In the genomic region with DNA sequence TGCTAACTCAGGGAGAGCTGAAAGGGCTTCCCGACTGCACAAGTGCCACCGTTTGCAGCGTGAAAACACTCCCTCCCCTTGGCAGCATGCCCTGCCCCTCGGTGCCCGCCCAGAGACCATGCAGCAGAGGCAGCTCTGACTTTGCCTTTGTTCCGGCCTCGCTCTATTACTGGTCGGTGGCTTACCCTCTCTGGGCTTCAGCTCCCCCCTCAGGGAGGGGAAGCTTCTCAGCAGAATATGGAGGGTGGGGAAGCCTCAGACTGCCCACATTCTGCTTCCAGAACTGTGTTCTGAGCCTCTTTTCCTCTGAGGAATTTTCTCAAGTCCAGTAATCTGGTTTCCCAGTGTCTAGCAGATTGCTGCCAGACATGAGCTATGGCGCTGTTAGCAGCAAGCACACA, we compare ENCODE assay signal across 8 mouse cellular contexts. TPM values are rescaled to one million over a fixed set of nuclear protein-coding genes. Genes with fewer than 3 reads are reported as not detected.
DNase-seq lines count a peak whose midpoint lies in the region; ATAC-seq and TF ChIP-seq lines count a peak whose summit lies in the region.

No protein-coding gene starts in this region.

- H3K27ac ChIP-seq in liver, adult 2 months (replicated peaks; ENCODE audit: insufficient read depth, low read depth, low read length) = no peak overlapping the region
- no peak overlapping the region for H3K27ac ChIP-seq in liver, embryonic 12.5 days
- peak overlapping the region; percentile 70 for H3K27ac ChIP-seq in intestine, embryonic 16.5 days (ENCODE audit: low read length)
- no peak overlapping the region for H3K27ac ChIP-seq in liver, embryonic 11.5 days (ENCODE audit: low read depth, low read length)

- no peaks in the 10 kb centered on the region for H3K27me3 ChIP-seq in liver, adult 2 months (ENCODE audit: control insufficient read depth, insufficient read depth, low read length)
- H3K27me3 ChIP-seq in liver, embryonic 12.5 days (replicated peaks) = no peaks in the 10 kb centered on the region
- H3K27me3 ChIP-seq in intestine, embryonic 16.5 days (replicated peaks; ENCODE audit: control insufficient read depth, insufficient read depth, low read length) = no peaks in the 10 kb centered on the region
- no peaks in the 10 kb centered on the region for H3K27me3 ChIP-seq in liver, embryonic 11.5 days (replicated peaks; ENCODE audit: control insufficient read depth, insufficient read depth, low read length)

- H3K4me3 ChIP-seq in liver, adult 2 months (ENCODE audit: insufficient read depth, low read depth, low read length) = peak overlapping the region; percentile 8; the same call in 1 of the 2 replicates
- no peak overlapping the region for H3K4me3 ChIP-seq in liver, embryonic 12.5 days
- no peak overlapping the region for H3K4me3 ChIP-seq in intestine, embryonic 16.5 days (ENCODE audit: low read length)
- no peak overlapping the region for H3K4me3 ChIP-seq in lung, adult 2 months (replicated peaks; ENCODE audit: extremely low read depth, low read depth, low read length)
- H3K4me3 ChIP-seq in liver, embryonic 11.5 days (ENCODE audit: low read depth, low read length) = no peak overlapping the region

- no peaks in the 10 kb centered on the region for H3K9me3 ChIP-seq in liver, embryonic 12.5 days (replicated peaks)
- no peaks in the 10 kb centered on the region for H3K9me3 ChIP-seq in intestine, embryonic 16.5 days (ENCODE audit: control insufficient read depth, low read length)
- H3K9me3 ChIP-seq in liver, embryonic 11.5 days (ENCODE audit: control insufficient read depth, low read length) = no peaks in the 10 kb centered on the region

- H3K9ac ChIP-seq in liver, adult 2 months (ENCODE audit: low read depth, low read length) = no peak overlapping the region
- H3K9ac ChIP-seq in liver, embryonic 12.5 days = no peak overlapping the region
- 0 out of 2 replicates have a peak overlapping the region, but pooled peaks have one; percentile 6 for H3K9ac ChIP-seq in intestine, embryonic 16.5 days (ENCODE audit: low read depth, low read length)
- H3K9ac ChIP-seq in liver, embryonic 11.5 days (ENCODE audit: low read depth, low read length) = no peak overlapping the region

- no peak overlapping the region for H3K4me2 ChIP-seq in liver, embryonic 12.5 days
- H3K4me2 ChIP-seq in intestine, embryonic 16.5 days (ENCODE audit: low read depth, low read length) = no peak overlapping the region
- no peak overlapping the region for H3K4me2 ChIP-seq in liver, embryonic 11.5 days

- no peaks in the 10 kb centered on the region for H3K79me2 ChIP-seq in liver, adult 2 months (ENCODE audit: control insufficient read depth, insufficient read depth, low read length)

- no peak for TF ChIP-seq POLR2A in liver, adult 2 months (IDR thresholded peaks at IDR 0.05; ENCODE audit: extremely low read depth, insufficient read depth, low read length)
- TF ChIP-seq POLR2A in lung, adult 2 months (IDR thresholded peaks at IDR 0.05; ENCODE audit: borderline replicate concordance, extremely low read depth, low read depth, low read length) = no peak

- peaks cover 7% of the 10 kb centered on the region; the same call in 1 of the 2 replicates for H3K36me3 ChIP-seq in liver, adult 2 months (ENCODE audit: control insufficient read depth, insufficient read depth, low read length)
- H3K36me3 ChIP-seq in liver, embryonic 12.5 days = peaks cover 13% of the 10 kb centered on the region; the same call in 1 of the 2 replicates
- H3K36me3 ChIP-seq in intestine, embryonic 16.5 days (ENCODE audit: control insufficient read depth, insufficient read depth, low read length) = no peaks in the 10 kb centered on the region
- no peaks in the 10 kb centered on the region; the same call in 1 of the 2 replicates for H3K36me3 ChIP-seq in liver, embryonic 11.5 days (ENCODE audit: control insufficient read depth, insufficient read depth, low read length)

- no peak for DNase-seq in liver, adult 2 months (ENCODE audit: extremely low read depth, low read depth, low spot score)
- DNase-seq in cerebellum, postnatal 14 days = peak; percentile 85 to 87
- DNase-seq in lung, adult 2 months = peak; percentile 73
- DNase-seq in skeletal muscle tissue, adult 2 months (ENCODE audit: low read depth, low spot score) = peak; percentile 47
- no peak for DNase-seq in liver, embryonic 11.5 days (ENCODE audit: low spot score)

- WGBS in liver, adult 2 months = 82% methylated on average over 9 of the region's 9 CpGs
- WGBS in liver, embryonic 12.5 days (ENCODE audit: insufficient replicate concordance) = 67% methylated on average over 9 of the region's 9 CpGs
- 51% methylated on average over 9 of the region's 9 CpGs for WGBS in intestine, embryonic 16.5 days
- 8% methylated on average over 9 of the region's 9 CpGs for WGBS in lung, adult 2 months
- 74% methylated on average over 9 of the region's 9 CpGs for WGBS in liver, embryonic 11.5 days

- no peak for TF ChIP-seq CTCF in liver, adult 2 months (IDR thresholded peaks at IDR 0.05; ENCODE audit: low read depth, low read length)
- no peak for TF ChIP-seq CTCF in lung, adult 2 months (IDR thresholded peaks at IDR 0.05; ENCODE audit: insufficient read depth, low read length)

- no peak for ATAC-seq in liver, embryonic 12.5 days
- ATAC-seq in granulocyte monocyte progenitor cell, adult 5-6 weeks (replicated peaks; ENCODE audit: poor library complexity, severe bottlenecking) = peak; percentile 46; the same call in 1 of the 2 replicates
- peak; percentile 60; the same call in 1 of the 2 replicates for ATAC-seq in intestine, embryonic 16.5 days
- ATAC-seq in liver, embryonic 11.5 days (replicated peaks; ENCODE audit: low FRiP score) = no peak

- H3K4me1 ChIP-seq in liver, adult 2 months (ENCODE audit: control insufficient read depth, insufficient read depth, low read length) = no peaks in the 10 kb centered on the region
- H3K4me1 ChIP-seq in liver, embryonic 12.5 days = no peaks in the 10 kb centered on the region
- H3K4me1 ChIP-seq in intestine, embryonic 16.5 days (ENCODE audit: control insufficient read depth, insufficient read depth, low read length) = no peaks in the 10 kb centered on the region
- peaks cover 10% of the 10 kb centered on the region; the same call in 1 of the 2 replicates for H3K4me1 ChIP-seq in lung, adult 2 months (ENCODE audit: control insufficient read depth, insufficient read depth, low read length)
- H3K4me1 ChIP-seq in liver, embryonic 11.5 days (replicated peaks; ENCODE audit: control insufficient read depth, insufficient read depth, low read length) = no peaks in the 10 kb centered on the region

RNA-seq across cellular contexts. Expression of a gene that starts 36.3 kb away (rescaled TPM):
- total RNA-seq in liver, adult 2 months (2014; rRNA removed) = not detected in 2 replicates
- polyA plus RNA-seq in liver, adult 2 months (2012; rRNA removed) = not detected in 2 replicates
- 0.19 TPM in 1 of 2 replicates, not detected in the other for polyA plus RNA-seq in liver, embryonic 12.5 days (2016; fragmentation: Nextera tagmentation; extraction: Ambion mirVana)
- total RNA-seq in granulocyte monocyte progenitor cell, adult 5-6 weeks (2014; fragmentation: Nextera tagmentation) = not detected in 2 replicates
- not detected in 2 replicates for total RNA-seq in granulocyte monocyte progenitor cell, adult 5-6 weeks (2017)
- polyA plus RNA-seq in intestine, embryonic 16.5 days (2015; fragmentation: Nextera tagmentation; extraction: Ambion mirVana) = not detected in 2 replicates
- 34.9 and 39.2 TPM in 2 replicates for polyA plus RNA-seq in lung, adult 2 months (2012; rRNA removed)
- 0.47 and 1.2 TPM in 2 replicates for polyA plus RNA-seq in liver, embryonic 11.5 days (2014; fragmentation: Nextera tagmentation; extraction: Ambion mirVana)

RNA-seq across cellular contexts. Expression of a gene that starts 44.6 kb away (rescaled TPM):
- total RNA-seq in liver, adult 2 months (2014; rRNA removed) = 6.5 and 10.5 TPM in 2 replicates
- 5.1 and 8.3 TPM in 2 replicates for polyA plus RNA-seq in liver, adult 2 months (2012; rRNA removed)
- polyA plus RNA-seq in liver, embryonic 12.5 days (2016; fragmentation: Nextera tagmentation; extraction: Ambion mirVana) = 6.5 and 6.9 TPM in 2 replicates
- 55.1 and 58.8 TPM in 2 replicates for total RNA-seq in granulocyte monocyte progenitor cell, adult 5-6 weeks (2014; fragmentation: Nextera tagmentation)
- 45.6 and 50.2 TPM in 2 replicates for total RNA-seq in granulocyte monocyte progenitor cell, adult 5-6 weeks (2017)
- 3.7 and 4.3 TPM in 2 replicates for polyA plus RNA-seq in intestine, embryonic 16.5 days (2015; fragmentation: Nextera tagmentation; extraction: Ambion mirVana)
- 104 and 141 TPM in 2 replicates for polyA plus RNA-seq in lung, adult 2 months (2012; rRNA removed)
- 10.6 and 11.9 TPM in 2 replicates for polyA plus RNA-seq in liver, embryonic 11.5 days (2014; fragmentation: Nextera tagmentation; extraction: Ambion mirVana)

RNA-seq across cellular contexts. Expression of a gene that starts 55.2 kb away (rescaled TPM):
- total RNA-seq in liver, adult 2 months (2014; rRNA removed) = 0.40 TPM in 1 of 2 replicates, not detected in the other
- 0.26 and 0.37 TPM in 2 replicates for polyA plus RNA-seq in liver, adult 2 months (2012; rRNA removed)
- polyA plus RNA-seq in liver, embryonic 12.5 days (2016; fragmentation: Nextera tagmentation; extraction: Ambion mirVana) = 20.2 and 21.2 TPM in 2 replicates
- 11.6 and 14.3 TPM in 2 replicates for total RNA-seq in granulocyte monocyte progenitor cell, adult 5-6 weeks (2014; fragmentation: Nextera tagmentation)
- total RNA-seq in granulocyte monocyte progenitor cell, adult 5-6 weeks (2017) = 12.9 and 16.2 TPM in 2 replicates
- polyA plus RNA-seq in intestine, embryonic 16.5 days (2015; fragmentation: Nextera tagmentation; extraction: Ambion mirVana) = 22.1 and 26.1 TPM in 2 replicates
- 2.3 and 2.4 TPM in 2 replicates for polyA plus RNA-seq in lung, adult 2 months (2012; rRNA removed)
- 33.2 and 34.0 TPM in 2 replicates for polyA plus RNA-seq in liver, embryonic 11.5 days (2014; fragmentation: Nextera tagmentation; extraction: Ambion mirVana)

Comparison
In these comparisons a context has a peak if more than half of its experiments do, and no peak if none do; other contexts are left out.
1. DNase-seq: peak in cerebellum, postnatal 14 days (2 of 2), lung, adult 2 months (single experiment) and skeletal muscle tissue, adult 2 months (single experiment); none in liver, adult 2 months (single experiment) and liver, embryonic 11.5 days (single experiment).
2. ATAC-seq: peak in granulocyte monocyte progenitor cell, adult 5-6 weeks (single experiment) and intestine, embryonic 16.5 days (single experiment); none in liver, embryonic 12.5 days (single experiment) and liver, embryonic 11.5 days (single experiment).
3. RNA of a gene that starts 36.3 kb away (polyA plus RNA-seq): 34.9 to 39.2 TPM in lung, adult 2 months; 0.47 to 1.2 TPM in liver, embryonic 11.5 days, 0.19 TPM in liver, embryonic 12.5 days, not detected in liver, adult 2 months and not detected in intestine, embryonic 16.5 days; every median in the first group is over 10 times any median in the second.